Mouse (Mus musculus): ENCODE results near the gene Crisp3.
"Not testable (repeated sequence)": the region's sequence is repeated elsewhere in the genome, so short reads cannot be mapped to it uniquely, and the experiment has no call there.

The Crisp3 gene

GRCm38 (mm10) chr17:40242135-40242534 is at the start of gene Crisp3:
Gene Crisp3, minus strand, starts transcription at chr17:40242288.
- in situ Hi-C loops (cut with MboI, MseI): no loop called here

DNA sequence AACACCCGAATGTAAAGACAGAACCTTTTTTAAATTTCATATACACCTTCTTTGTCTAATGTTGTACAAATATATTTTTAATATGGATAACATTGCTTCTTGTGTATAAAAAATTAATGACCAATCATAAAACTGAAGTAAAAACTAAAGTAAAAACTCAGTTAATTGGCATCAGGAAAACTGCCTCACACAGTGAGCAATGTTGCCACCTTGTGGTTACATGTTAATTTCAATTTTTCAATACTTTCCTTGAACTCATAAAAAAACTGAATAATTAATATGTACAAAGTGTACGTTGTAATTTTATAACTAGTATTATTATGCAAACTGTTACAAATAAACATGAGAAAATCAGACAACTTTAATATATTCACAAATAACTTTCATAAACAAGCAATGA is 43.3 kb upstream of the Crisp3 start:
- in situ Hi-C loops (cut with MboI, MseI): no loop called here

- in situ Hi-C loops (cut with MboI, MseI): no loop called here
Measured at GRCm38 (mm10) chr17:40275519-40275918, 33.4 kb upstream of the Crisp3 start.

DNA sequence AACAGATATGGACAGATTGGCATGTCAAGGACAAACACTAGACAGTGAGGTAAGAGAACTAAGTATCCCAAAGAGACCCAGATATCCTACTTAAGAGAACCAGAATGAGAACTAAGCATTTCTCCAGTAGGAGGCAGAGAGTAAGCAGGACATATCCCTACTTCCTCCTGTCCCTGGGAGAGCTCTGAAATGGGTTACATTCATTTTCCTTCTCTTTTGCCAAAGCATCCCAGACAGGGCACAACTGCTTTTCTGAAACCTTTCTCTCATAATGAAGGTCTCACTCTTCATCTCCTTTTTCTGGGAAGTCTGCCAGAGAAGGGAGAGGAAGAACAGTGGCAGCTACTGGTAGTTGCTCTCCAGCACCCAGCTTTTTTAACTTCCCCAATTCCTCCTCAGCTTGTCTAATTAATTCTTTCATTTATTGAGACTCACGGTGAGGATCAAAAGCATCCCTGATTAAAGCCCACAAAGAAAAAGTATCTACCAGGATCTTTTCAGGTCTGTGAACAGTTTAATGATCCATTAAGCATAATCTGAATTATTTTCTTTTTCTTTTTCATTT is 32.9 kb upstream of the Crisp3 start:
- in situ Hi-C loops (cut with MboI, MseI): no loop called here

DNA sequence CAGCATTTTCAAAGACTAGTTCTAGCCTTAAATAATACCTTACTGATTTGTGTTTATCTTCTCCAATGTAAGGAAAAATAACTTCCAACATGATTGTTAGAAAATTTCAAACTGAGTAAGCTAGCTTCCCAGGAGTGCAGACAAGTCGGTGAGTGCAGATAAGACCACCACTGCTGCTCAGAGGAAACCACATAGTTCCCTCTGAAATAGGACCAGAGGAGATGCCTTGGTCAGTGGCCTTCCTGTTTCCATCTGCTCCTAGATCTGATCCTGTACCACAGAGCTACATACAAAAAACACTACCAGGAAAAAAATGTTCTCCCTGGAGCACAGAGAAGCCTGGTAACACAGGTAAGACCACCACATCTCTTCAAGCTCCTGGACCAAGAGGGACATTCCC is 10.4 kb upstream of the Crisp3 start:
- in situ Hi-C loops (cut with MboI, MseI): no loop called here

GRCm38 (mm10) chr17:40208540-40208939 is 33.5 kb downstream of the Crisp3 start, which contains the start of gene Pgk2:
Gene Pgk2, minus strand, starts transcription at chr17:40208640.
- in situ Hi-C loops (cut with MboI, MseI): no loop called here

- in situ Hi-C loops (cut with MboI, MseI): not testable (repeated sequence)
Measured at GRCm38 (mm10) chr17:40201803-40202202, 40.3 kb downstream of the Crisp3 start.

DNA sequence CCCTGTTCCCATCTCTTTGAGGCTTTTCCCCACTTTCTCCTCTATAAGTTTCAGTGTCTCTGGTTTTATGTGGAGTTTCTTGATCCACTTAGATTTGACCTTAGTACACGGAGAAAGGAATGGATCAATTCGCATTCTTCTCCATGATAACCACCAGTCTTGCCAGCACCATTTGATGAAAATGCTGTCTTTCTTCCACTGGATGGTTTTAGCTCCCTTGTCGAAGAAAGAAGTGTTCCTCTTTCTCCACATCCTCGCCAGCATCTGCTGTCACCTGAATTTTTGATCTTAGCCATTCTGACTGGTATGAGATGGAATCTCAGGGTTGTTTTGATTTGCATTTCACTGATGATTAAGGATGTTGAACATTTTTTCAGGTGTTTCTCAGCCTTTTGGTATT is 51.9 kb downstream of the Crisp3 start:
- in situ Hi-C loops (cut with MboI, MseI): loop anchor here (10.0 to 25.0 kb wide), 2 partner anchors 622 to 1215 kb away; partner anchors contain the start of genes Crisp2 and Rhag

All from T-helper 1 cell (primary cell).